Mouse (Mus musculus): ENCODE results near the gene Gng4.

DNA sequence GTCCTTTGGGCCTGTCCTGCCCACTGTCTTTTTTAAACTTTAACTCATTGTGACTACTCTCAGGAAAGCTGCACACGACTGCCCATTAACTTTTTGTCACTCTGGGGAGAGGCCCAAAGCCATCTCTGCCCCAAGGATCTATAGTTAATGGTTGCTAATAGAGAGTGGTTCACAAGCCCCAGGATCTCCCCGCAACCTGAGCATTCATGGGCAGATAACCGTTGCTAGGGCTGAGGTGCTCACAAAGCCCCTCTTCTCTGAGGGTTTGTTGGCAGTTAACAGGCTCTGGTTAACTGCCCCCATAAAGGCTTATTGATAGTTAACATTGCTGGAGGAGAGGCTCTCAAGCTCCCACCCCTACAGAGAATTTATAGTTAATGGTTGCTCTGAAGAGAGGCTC is 3.6 kb upstream of the Gng4 start:
- TF ChIP-seq CTCF (IDR thresholded peaks at IDR 0.05; ENCODE audit: extremely low read depth, insufficient read length, insufficient replicate concordance, low read depth, low read length) (no peak), POLR2A (IDR thresholded peaks at IDR 0.05; ENCODE audit: low read depth, low read length) (no peak)
